7 mouse cellular contexts compared by ENCODE assay signal in genomic region chr6:124859725-124860124, GRCm38 (mm10). TPM values are rescaled to one million over a fixed set of nuclear protein-coding genes. Genes with fewer than 3 reads are reported as not detected.
DNase-seq lines count a peak whose midpoint lies in the region; ATAC-seq and TF ChIP-seq lines count a peak whose summit lies in the region.

No protein-coding gene starts in this region.

- DNase-seq in adrenal gland, adult 8-10 months: peak; percentile 75
- peak; percentile 86 for DNase-seq in embryo, embryonic 9.5 days (ENCODE audit: extremely low spot score)
- peak; percentile 89 for DNase-seq in limb, embryonic 10.5 days (ENCODE audit: low spot score)
- peak; percentile 92 for DNase-seq in midbrain, embryonic 14.5 days
- DNase-seq in spleen, adult 12 weeks (ENCODE audit: low spot score): peak; percentile 63

- ATAC-seq in granulocyte monocyte progenitor cell, adult 5-6 weeks (replicated peaks; ENCODE audit: poor library complexity, severe bottlenecking): peak; percentile 61
- no peak for ATAC-seq in intestine, postnatal 0 days
- ATAC-seq in midbrain, embryonic 14.5 days (ENCODE audit: low FRiP score, low TSS enrichment): no peak

- H3K27me3 ChIP-seq in intestine, postnatal 0 days (replicated peaks; ENCODE audit: control insufficient read depth, insufficient read depth, low read length): peaks cover 59% of the 10 kb centered on the region
- H3K27me3 ChIP-seq in limb, embryonic 10.5 days (ENCODE audit: low read depth, poor library complexity, severe bottlenecking): peaks cover 71% of the 10 kb centered on the region
- H3K27me3 ChIP-seq in midbrain, embryonic 14.5 days (ENCODE audit: control insufficient read depth, insufficient read depth, low read length): no peaks in the 10 kb centered on the region

- no peaks in the 10 kb centered on the region for H3K9me3 ChIP-seq in intestine, postnatal 0 days (ENCODE audit: control insufficient read depth)
- H3K9me3 ChIP-seq in limb, embryonic 10.5 days (replicated peaks): no peaks in the 10 kb centered on the region
- H3K9me3 ChIP-seq in midbrain, embryonic 14.5 days (ENCODE audit: control insufficient read depth, low read length): no peaks in the 10 kb centered on the region

- TF ChIP-seq CTCF in intestine, postnatal 0 days (IDR thresholded peaks at IDR 0.05; ENCODE audit: low read depth): peak; percentile 93

- 9% methylated on average over 12 of the region's 12 CpGs for WGBS in intestine, postnatal 0 days
- 12% methylated on average over 12 of the region's 12 CpGs for WGBS in limb, embryonic 10.5 days
- WGBS in midbrain, embryonic 14.5 days: 5% methylated on average over 12 of the region's 12 CpGs

- H3K4me3 ChIP-seq in intestine, postnatal 0 days (ENCODE audit: low read depth, low read length): no peak overlapping the region
- H3K4me3 ChIP-seq in limb, embryonic 10.5 days: peak overlapping the region; percentile 20; the same call in 1 of the 2 replicates
- H3K4me3 ChIP-seq in midbrain, embryonic 14.5 days (replicated peaks; ENCODE audit: low read depth, low read length): peak overlapping the region; percentile 14

- peaks cover 4% of the 10 kb centered on the region; the same call in 1 of the 2 replicates for H3K4me1 ChIP-seq in intestine, postnatal 0 days (replicated peaks; ENCODE audit: control insufficient read depth, insufficient read depth, low read length)
- peaks cover 93% of the 10 kb centered on the region for H3K4me1 ChIP-seq in limb, embryonic 10.5 days
- H3K4me1 ChIP-seq in midbrain, embryonic 14.5 days (ENCODE audit: control insufficient read depth, insufficient read depth, low read length): peaks cover 53% of the 10 kb centered on the region

- H3K4me2 ChIP-seq in intestine, postnatal 0 days (replicated peaks; ENCODE audit: low read depth): no peak overlapping the region; the same call in 1 of the 2 replicates
- H3K4me2 ChIP-seq in midbrain, embryonic 14.5 days (ENCODE audit: low read length): peak overlapping the region; percentile 70

- no peak overlapping the region for H3K27ac ChIP-seq in intestine, postnatal 0 days (ENCODE audit: low read depth, low read length)
- peak overlapping the region; percentile 56 for H3K27ac ChIP-seq in limb, embryonic 10.5 days
- peak overlapping the region; percentile 96 for H3K27ac ChIP-seq in midbrain, embryonic 14.5 days (replicated peaks; ENCODE audit: low read depth, low read length)

- H3K9ac ChIP-seq in intestine, postnatal 0 days (ENCODE audit: low read depth, low read length): no peak overlapping the region
- peak overlapping the region; percentile 47 for H3K9ac ChIP-seq in midbrain, embryonic 14.5 days (replicated peaks; ENCODE audit: low read length)

- no peaks in the 10 kb centered on the region for H3K36me3 ChIP-seq in intestine, postnatal 0 days (ENCODE audit: control insufficient read depth, insufficient read depth)
- peaks cover 8% of the 10 kb centered on the region for H3K36me3 ChIP-seq in limb, embryonic 10.5 days
- H3K36me3 ChIP-seq in midbrain, embryonic 14.5 days (ENCODE audit: control insufficient read depth, insufficient read depth, low read length): peaks cover 20% of the 10 kb centered on the region

RNA-seq across cellular contexts. Expression of gene P3h3, which starts 2.2 kb away (rescaled TPM):
- 10 to 100 TPM; 26.2 to 43.9 (median 35.3) TPM for total RNA-seq in adrenal gland, adult 8-10 months (2022)
- total RNA-seq in granulocyte monocyte progenitor cell, adult 5-6 weeks (2014; fragmentation: Nextera tagmentation): 1.4 and 4.3 TPM in 2 replicates
- 3.4 and 4.0 TPM in 2 replicates for total RNA-seq in granulocyte monocyte progenitor cell, adult 5-6 weeks (2017)
- polyA plus RNA-seq in intestine, postnatal 0 days (2015; fragmentation: Nextera tagmentation; extraction: Ambion mirVana): 4.5 and 4.6 TPM in 2 replicates
- polyA plus RNA-seq in limb, embryonic 10.5 days (2016; fragmentation: Nextera tagmentation; extraction: Ambion mirVana): 17.3 and 26.8 TPM in 2 replicates
- polyA plus RNA-seq in midbrain, embryonic 14.5 days (2014; fragmentation: Nextera tagmentation; extraction: Ambion mirVana): 13.9 and 15.7 TPM in 2 replicates

RNA-seq across cellular contexts. Expression of gene Gpr162, which starts 4.1 kb away (rescaled TPM):
- total RNA-seq in adrenal gland, adult 8-10 months (2022): 1 to 10 TPM in 3 of 4 experiments, under 1 TPM in 1; 0.32 to 2.2 (median 1.6) TPM
- 2.0 TPM in 1 of 2 replicates, not detected in the other for total RNA-seq in granulocyte monocyte progenitor cell, adult 5-6 weeks (2014; fragmentation: Nextera tagmentation)
- total RNA-seq in granulocyte monocyte progenitor cell, adult 5-6 weeks (2017): not detected in 2 replicates
- 0.46 and 0.64 TPM in 2 replicates for polyA plus RNA-seq in intestine, postnatal 0 days (2015; fragmentation: Nextera tagmentation; extraction: Ambion mirVana)
- 0.59 and 1.2 TPM in 2 replicates for polyA plus RNA-seq in limb, embryonic 10.5 days (2016; fragmentation: Nextera tagmentation; extraction: Ambion mirVana)
- polyA plus RNA-seq in midbrain, embryonic 14.5 days (2014; fragmentation: Nextera tagmentation; extraction: Ambion mirVana): 14.7 and 34.9 TPM in 2 replicates

RNA-seq across cellular contexts. Expression of gene Gnb3, which starts 19.6 kb away (rescaled TPM):
- total RNA-seq in adrenal gland, adult 8-10 months (2022): 10 to 100 TPM in 3 of 4 experiments, 1 to 10 TPM in 1; 8.9 to 18.5 (median 14.5) TPM
- not detected in 2 replicates for total RNA-seq in granulocyte monocyte progenitor cell, adult 5-6 weeks (2014; fragmentation: Nextera tagmentation)
- total RNA-seq in granulocyte monocyte progenitor cell, adult 5-6 weeks (2017): not detected in 2 replicates
- polyA plus RNA-seq in intestine, postnatal 0 days (2015; fragmentation: Nextera tagmentation; extraction: Ambion mirVana): 0.42 and 0.47 TPM in 2 replicates
- polyA plus RNA-seq in limb, embryonic 10.5 days (2016; fragmentation: Nextera tagmentation; extraction: Ambion mirVana): 0.34 and 0.35 TPM in 2 replicates
- polyA plus RNA-seq in midbrain, embryonic 14.5 days (2014; fragmentation: Nextera tagmentation; extraction: Ambion mirVana): 1.7 and 4.5 TPM in 2 replicates

RNA-seq across cellular contexts. Expression of gene Cd4, which starts 28.3 kb away (rescaled TPM):
- total RNA-seq in adrenal gland, adult 8-10 months (2022): under 1 TPM; 0.40 to 0.83 (median 0.46) TPM
- 0.90 TPM in 1 of 2 replicates, not detected in the other for total RNA-seq in granulocyte monocyte progenitor cell, adult 5-6 weeks (2014; fragmentation: Nextera tagmentation)
- 0.41 and 0.60 TPM in 2 replicates for total RNA-seq in granulocyte monocyte progenitor cell, adult 5-6 weeks (2017)
- polyA plus RNA-seq in intestine, postnatal 0 days (2015; fragmentation: Nextera tagmentation; extraction: Ambion mirVana): 0.75 and 0.83 TPM in 2 replicates
- not detected in 2 replicates for polyA plus RNA-seq in limb, embryonic 10.5 days (2016; fragmentation: Nextera tagmentation; extraction: Ambion mirVana)
- polyA plus RNA-seq in midbrain, embryonic 14.5 days (2014; fragmentation: Nextera tagmentation; extraction: Ambion mirVana): 0.11 and 0.27 TPM in 2 replicates

RNA-seq across cellular contexts. Expression of gene Cdca3, which starts 30.4 kb away (rescaled TPM):
- 1 to 10 TPM; 1.9 to 4.4 (median 2.7) TPM for total RNA-seq in adrenal gland, adult 8-10 months (2022)
- total RNA-seq in granulocyte monocyte progenitor cell, adult 5-6 weeks (2014; fragmentation: Nextera tagmentation): 86.1 and 89.0 TPM in 2 replicates
- 128 and 162 TPM in 2 replicates for total RNA-seq in granulocyte monocyte progenitor cell, adult 5-6 weeks (2017)
- polyA plus RNA-seq in intestine, postnatal 0 days (2015; fragmentation: Nextera tagmentation; extraction: Ambion mirVana): 45.4 and 57.4 TPM in 2 replicates
- polyA plus RNA-seq in limb, embryonic 10.5 days (2016; fragmentation: Nextera tagmentation; extraction: Ambion mirVana): 243 and 250 TPM in 2 replicates
- 25.0 and 43.7 TPM in 2 replicates for polyA plus RNA-seq in midbrain, embryonic 14.5 days (2014; fragmentation: Nextera tagmentation; extraction: Ambion mirVana)
